ENCODE assay signal across 22 mouse cellular contexts in the genomic region with DNA sequence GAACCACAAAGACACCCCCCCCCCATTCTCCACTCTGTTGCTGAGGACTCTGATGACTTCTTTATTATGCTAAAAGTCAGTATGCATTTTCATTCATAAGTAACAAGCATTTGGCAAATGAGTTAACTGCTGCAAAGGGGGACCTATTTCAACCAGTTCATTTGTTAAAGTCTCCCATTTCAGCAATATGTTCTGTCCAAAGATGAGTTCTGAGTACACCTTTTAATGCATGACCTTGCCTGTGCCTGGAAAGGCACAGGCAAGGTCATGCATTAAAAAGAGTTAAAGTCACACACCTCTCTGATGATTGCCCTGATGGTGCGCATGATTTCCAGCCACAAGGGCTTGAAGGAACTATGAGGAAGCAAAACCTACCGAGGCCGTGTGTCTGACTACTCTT.
"Had no signal": no experiment of that assay in that cellular context is flagged by ENCODE, and none has a peak within 500 bp of the region (broad histone marks: within the 10 kb centered on the region; RNA-seq: fewer than 3 reads in every experiment).

No protein-coding gene starts in this region.

- DNase-seq: liver, postnatal 0 days; lung, adult 2 months; lung, postnatal 10 days; lung, postnatal 36 days; retina, postnatal 1 day; right cerebral cortex, adult 18-20 months; right cerebral cortex, postnatal 25 days; right cerebral cortex, postnatal 4 days; spleen, adult 18-20 months; thymus, adult 2 months; thymus, postnatal 25 days; thymus, postnatal 4 days had no signal

- H3K4me2 ChIP-seq: liver, embryonic 15.5 days; lung, embryonic 15.5 days; midbrain, embryonic 11.5 days; midbrain, embryonic 13.5 days; midbrain, embryonic 15.5 days; neural tube, embryonic 12.5 days; stomach, embryonic 15.5 days had no signal

- H3K4me1 ChIP-seq: lung, embryonic 15.5 days; midbrain, embryonic 13.5 days; midbrain, embryonic 15.5 days; neural tube, embryonic 12.5 days; stomach, embryonic 15.5 days had no signal

- H3K9me3 ChIP-seq: liver, embryonic 15.5 days; lung, embryonic 15.5 days; megakaryocyte, embryonic 14.5 days; midbrain, embryonic 13.5 days; midbrain, embryonic 15.5 days; neural tube, embryonic 12.5 days; stomach, embryonic 15.5 days had no signal

- H3K27ac ChIP-seq: liver, embryonic 15.5 days; lung, embryonic 15.5 days; macrophage; midbrain, embryonic 13.5 days; midbrain, embryonic 15.5 days; neural tube, embryonic 12.5 days; stomach, embryonic 15.5 days; stomach, postnatal 0 days had no signal

- H3K9ac ChIP-seq: liver, embryonic 15.5 days; liver, postnatal 0 days; lung, embryonic 15.5 days; midbrain, embryonic 13.5 days; midbrain, embryonic 15.5 days; neural tube, embryonic 12.5 days; stomach, embryonic 15.5 days had no signal

- H3K27me3 ChIP-seq: liver, embryonic 15.5 days; lung, embryonic 15.5 days; megakaryocyte, embryonic 14.5 days; midbrain, embryonic 13.5 days; midbrain, embryonic 15.5 days; neural tube, embryonic 12.5 days; stomach, embryonic 15.5 days had no signal

- H3K36me3 ChIP-seq: stomach, embryonic 15.5 days had no signal

- ATAC-seq: liver, postnatal 0 days; midbrain, embryonic 13.5 days; midbrain, embryonic 15.5 days had no signal

- H3K4me3 ChIP-seq: liver, embryonic 15.5 days; lung, embryonic 15.5 days; megakaryocyte, embryonic 14.5 days; midbrain, embryonic 13.5 days; midbrain, embryonic 15.5 days; neural tube, embryonic 12.5 days; stomach, embryonic 15.5 days had no signal
